Mouse (Mus musculus): ENCODE data around the gene Hivep3.
A peak's percentile ranks its signal among the peaks of the same experiment; 100 is the strongest.

Gene Hivep3

GRCm38 (mm10) chr4:119911071-119911904 is 177.7 kb downstream of the Hivep3 start:
- DNase-seq: peak; percentile 73

- peak; percentile 2 for DNase-seq
Measured at GRCm38 (mm10) chr4:119912216-119912615, 178.6 kb downstream of the Hivep3 start.

GRCm38 (mm10) chr4:119914194-119914593 is 180.6 kb downstream of the Hivep3 start:
- DNase-seq: peak; percentile 2

GRCm38 (mm10) chr4:119915069-119915468 is 181.5 kb downstream of the Hivep3 start:
- peak; percentile 5 for DNase-seq

- DNase-seq: no peak
Measured at GRCm38 (mm10) chr4:119917502-119917901, 183.9 kb downstream of the Hivep3 start.

GRCm38 (mm10) chr4:119919349-119919748 is 185.8 kb downstream of the Hivep3 start:
- no peak for DNase-seq

GRCm38 (mm10) chr4:119921022-119921717 is 187.6 kb downstream of the Hivep3 start:
- no peak for DNase-seq

- DNase-seq: no peak
Measured at GRCm38 (mm10) chr4:119921723-119922266, 188.2 kb downstream of the Hivep3 start.

GRCm38 (mm10) chr4:119922945-119923344 is 189.4 kb downstream of the Hivep3 start:
- no peak for DNase-seq

GRCm38 (mm10) chr4:119923410-119923809 is 189.8 kb downstream of the Hivep3 start:
- DNase-seq: no peak

- DNase-seq: no peak
Measured at GRCm38 (mm10) chr4:119925052-119925451, 191.5 kb downstream of the Hivep3 start.

GRCm38 (mm10) chr4:119931923-119932322 is 198.3 kb downstream of the Hivep3 start:
- peak; percentile 86 for DNase-seq

- DNase-seq: peak; percentile 26
Measured at GRCm38 (mm10) chr4:119932549-119933257, 199.1 kb downstream of the Hivep3 start.

- peak; percentile 31 for DNase-seq
Measured at GRCm38 (mm10) chr4:119934901-119935300, 201.3 kb downstream of the Hivep3 start.

- peak; percentile 78 for DNase-seq
Measured at GRCm38 (mm10) chr4:119937876-119938275, 204.3 kb downstream of the Hivep3 start.

- peak; percentile 38 for DNase-seq
Measured at GRCm38 (mm10) chr4:119938518-119938917, 204.9 kb downstream of the Hivep3 start.

GRCm38 (mm10) chr4:119939786-119940185 is 206.2 kb downstream of the Hivep3 start:
- peak; percentile 75 for DNase-seq

GRCm38 (mm10) chr4:119946224-119946887 is 212.8 kb downstream of the Hivep3 start:
- DNase-seq: no peak

GRCm38 (mm10) chr4:119947232-119948162 is 213.9 kb downstream of the Hivep3 start:
- no peak for DNase-seq

- DNase-seq: no peak
Measured at GRCm38 (mm10) chr4:119948406-119948805, 214.8 kb downstream of the Hivep3 start.

- no peak for DNase-seq
Measured at GRCm38 (mm10) chr4:119948922-119949614, 215.5 kb downstream of the Hivep3 start.

Data from cerebellum, adult 11-12 months (tissue).